Mouse (Mus musculus): ENCODE measurements at regions not wholly inside any gene's neighbourhood (a gene's known extent, or its start where the extent isn't known, plus 50 kb on each side); places are given as distances from the start of the nearest gene placed in this dataset.
A peak's percentile ranks its signal among the peaks of the same experiment; 100 is the strongest.

- no peaks in the 10 kb centered on the region for H3K27me3 ChIP-seq
- WGBS: 81% methylated on average over 3 of the region's 3 CpGs
- H3K4me2 ChIP-seq (replicated peaks): no peak overlapping the region
- no peaks in the 10 kb centered on the region for H3K4me1 ChIP-seq (replicated peaks)
- no peak for ATAC-seq
- H3K27ac ChIP-seq: no peak overlapping the region
- H3K36me3 ChIP-seq: no peaks in the 10 kb centered on the region
- H3K9me3 ChIP-seq: no peaks in the 10 kb centered on the region
- no peak overlapping the region for H3K9ac ChIP-seq (replicated peaks)
- no peak overlapping the region for H3K4me3 ChIP-seq (replicated peaks)
Measured at GRCm38 (mm10) chr11:112566071-112566470, 216.0 kb upstream of the Sox9 start.

GRCm38 (mm10) chr11:112587386-112587785 is 194.6 kb upstream of the Sox9 start:
- no peak for ATAC-seq
- no peak overlapping the region for H3K27ac ChIP-seq

GRCm38 (mm10) chr11:112588088-112588487 is 193.9 kb upstream of the Sox9 start:
- no peak overlapping the region for H3K27ac ChIP-seq
- H3K4me3 ChIP-seq (replicated peaks): no peak overlapping the region
- H3K9ac ChIP-seq (replicated peaks): no peak overlapping the region
- H3K9me3 ChIP-seq: no peaks in the 10 kb centered on the region; the same call in 1 of the 2 replicates
- H3K4me2 ChIP-seq (replicated peaks): no peak overlapping the region
- H3K27me3 ChIP-seq: no peaks in the 10 kb centered on the region
- H3K4me1 ChIP-seq (replicated peaks): peaks cover 8% of the 10 kb centered on the region
- 72% methylated on average over 11 of the region's 11 CpGs for WGBS
- no peaks in the 10 kb centered on the region for H3K36me3 ChIP-seq
- ATAC-seq: no peak

More at GRCm38 (mm10) chr11:112587386-112587785, 194.6 kb upstream of the Sox9 start:
- Histone ChIP-seq H3K27me3 (no peaks in the 10 kb centered on the region), H3K9me3 (no peaks in the 10 kb centered on the region; the same call in 1 of the 2 replicates), H3K4me2 (replicated peaks) (no peak overlapping the region), H3K9ac (replicated peaks) (no peak overlapping the region), H3K36me3 (no peaks in the 10 kb centered on the region), H3K4me3 (replicated peaks) (no peak overlapping the region), H3K4me1 (replicated peaks) (peaks cover 1% of the 10 kb centered on the region)

- WGBS: 87% methylated on average over 7 of the region's 7 CpGs
- Histone ChIP-seq H3K27me3 (no peaks in the 10 kb centered on the region), H3K27ac (no peak overlapping the region), H3K4me1 (replicated peaks) (peaks cover 9% of the 10 kb centered on the region), H3K9ac (replicated peaks) (no peak overlapping the region), H3K4me2 (replicated peaks) (no peak overlapping the region), H3K4me3 (replicated peaks) (no peak overlapping the region), H3K36me3 (no peaks in the 10 kb centered on the region), H3K9me3 (no peaks in the 10 kb centered on the region; the same call in 1 of the 2 replicates)
- no peak for ATAC-seq
Measured at GRCm38 (mm10) chr11:112590214-112590613, 191.8 kb upstream of the Sox9 start.

- 3% methylated on average over 6 of the region's 6 CpGs for WGBS
- Histone ChIP-seq H3K4me2 (replicated peaks) (no peak overlapping the region), H3K4me1 (replicated peaks) (peaks cover 9% of the 10 kb centered on the region), H3K36me3 (no peaks in the 10 kb centered on the region), H3K4me3 (replicated peaks) (no peak overlapping the region), H3K9me3 (no peaks in the 10 kb centered on the region; the same call in 1 of the 2 replicates), H3K9ac (replicated peaks) (no peak overlapping the region), H3K27me3 (no peaks in the 10 kb centered on the region), H3K27ac (peak overlapping the region; percentile 65)
- peak; percentile 55; the same call in 1 of the 2 replicates for ATAC-seq
Measured at GRCm38 (mm10) chr11:112592411-112593020, 189.5 kb upstream of the Sox9 start.

GRCm38 (mm10) chr11:112593821-112594220 is 188.2 kb upstream of the Sox9 start:
- Histone ChIP-seq H3K4me1 (replicated peaks) (peaks cover 9% of the 10 kb centered on the region), H3K36me3 (no peaks in the 10 kb centered on the region), H3K9me3 (no peaks in the 10 kb centered on the region; the same call in 1 of the 2 replicates), H3K27ac (no peak overlapping the region), H3K27me3 (no peaks in the 10 kb centered on the region), H3K9ac (replicated peaks) (no peak overlapping the region), H3K4me2 (replicated peaks) (no peak overlapping the region), H3K4me3 (replicated peaks) (no peak overlapping the region)
- WGBS: 82% methylated on average over 10 of the region's 10 CpGs
- ATAC-seq: no peak

- no peaks in the 10 kb centered on the region for H3K27me3 ChIP-seq
- 95% methylated on average over 1 of the region's 1 CpGs for WGBS
- no peak overlapping the region for H3K9ac ChIP-seq (replicated peaks)
- no peak overlapping the region for H3K4me2 ChIP-seq (replicated peaks)
- H3K9me3 ChIP-seq: no peaks in the 10 kb centered on the region
- no peak for ATAC-seq
- H3K36me3 ChIP-seq: no peaks in the 10 kb centered on the region
- H3K4me3 ChIP-seq (replicated peaks): no peak overlapping the region
- H3K4me1 ChIP-seq (replicated peaks): no peaks in the 10 kb centered on the region
- H3K27ac ChIP-seq: no peak overlapping the region
Measured at GRCm38 (mm10) chr11:112607359-112607758, 174.7 kb upstream of the Sox9 start.

GRCm38 (mm10) chr11:112609277-112609676 is 172.7 kb upstream of the Sox9 start:
- H3K27me3 ChIP-seq: no peaks in the 10 kb centered on the region
- no peak overlapping the region for H3K27ac ChIP-seq
- H3K4me3 ChIP-seq (replicated peaks): no peak overlapping the region
- 66% methylated on average over 3 of the region's 3 CpGs for WGBS
- no peak overlapping the region for H3K4me2 ChIP-seq (replicated peaks)
- no peaks in the 10 kb centered on the region for H3K9me3 ChIP-seq
- H3K9ac ChIP-seq (replicated peaks): no peak overlapping the region
- ATAC-seq: no peak
- no peaks in the 10 kb centered on the region for H3K36me3 ChIP-seq
- H3K4me1 ChIP-seq (replicated peaks): no peaks in the 10 kb centered on the region

- Histone ChIP-seq H3K4me3 (replicated peaks) (no peak overlapping the region), H3K27me3 (no peaks in the 10 kb centered on the region), H3K9ac (replicated peaks) (no peak overlapping the region), H3K4me1 (replicated peaks) (no peaks in the 10 kb centered on the region), H3K4me2 (replicated peaks) (no peak overlapping the region), H3K9me3 (no peaks in the 10 kb centered on the region), H3K36me3 (no peaks in the 10 kb centered on the region), H3K27ac (no peak overlapping the region)
- 78% methylated on average over 11 of the region's 11 CpGs for WGBS
- no peak for ATAC-seq
Measured at GRCm38 (mm10) chr11:112611073-112611472, 171.0 kb upstream of the Sox9 start.

GRCm38 (mm10) chr11:112615629-112616028 is 166.4 kb upstream of the Sox9 start:
- Histone ChIP-seq H3K4me1 (replicated peaks) (peaks cover 4% of the 10 kb centered on the region; the same call in 1 of the 2 replicates), H3K9ac (replicated peaks) (no peak overlapping the region), H3K27ac (no peak overlapping the region), H3K27me3 (no peaks in the 10 kb centered on the region), H3K4me3 (replicated peaks) (no peak overlapping the region), H3K36me3 (no peaks in the 10 kb centered on the region), H3K4me2 (replicated peaks) (no peak overlapping the region), H3K9me3 (no peaks in the 10 kb centered on the region)
- 92% methylated on average over 4 of the region's 4 CpGs for WGBS
- no peak for ATAC-seq

GRCm38 (mm10) chr11:112616942-112617341 is 165.1 kb upstream of the Sox9 start:
- no peak for ATAC-seq
- 85% methylated on average over 2 of the region's 2 CpGs for WGBS
- no peak overlapping the region for H3K4me2 ChIP-seq (replicated peaks)
- no peak overlapping the region for H3K9ac ChIP-seq (replicated peaks)
- no peaks in the 10 kb centered on the region for H3K27me3 ChIP-seq
- H3K36me3 ChIP-seq: no peaks in the 10 kb centered on the region
- H3K4me3 ChIP-seq (replicated peaks): no peak overlapping the region
- no peak overlapping the region for H3K27ac ChIP-seq
- peaks cover 12% of the 10 kb centered on the region for H3K4me1 ChIP-seq (replicated peaks)
- no peaks in the 10 kb centered on the region for H3K9me3 ChIP-seq

GRCm38 (mm10) chr11:112620916-112621315 is 161.1 kb upstream of the Sox9 start:
- ATAC-seq: peak; percentile 71
- Histone ChIP-seq H3K36me3 (no peaks in the 10 kb centered on the region), H3K9ac (replicated peaks) (no peak overlapping the region)

More at GRCm38 (mm10) chr11:112620916-112621315, 161.1 kb upstream of the Sox9 start:
- Histone ChIP-seq H3K4me1 (replicated peaks) (peaks cover 12% of the 10 kb centered on the region), H3K4me3 (replicated peaks) (no peak overlapping the region), H3K9me3 (no peaks in the 10 kb centered on the region), H3K27me3 (no peaks in the 10 kb centered on the region), H3K27ac (no peak overlapping the region), H3K4me2 (replicated peaks) (peak overlapping the region; percentile 27)
- WGBS: 10% methylated on average over 12 of the region's 12 CpGs

All from midbrain, embryonic 13.5 days (tissue).